Mouse (Mus musculus) embryonic fibroblast, embryonic 13.5 days (primary cell): ENCODE measurements around the gene Zar1l.

Experiments
- CTCF ChIP-seq: IDR thresholded peaks from 2 replicates; pipeline ENCODE4 v1.5.1; 2011; ENCODE audit warnings: mild to moderate bottlenecking, control low read depth, low read length, moderate library complexity, borderline replicate concordance; ENCODE audit not compliant: insufficient read depth
- POLR2A ChIP-seq: IDR thresholded peaks from 2 replicates; pipeline ENCODE4 v1.6.1; 2011; ENCODE audit warnings: low read depth, mild to moderate bottlenecking, control low read depth, low read length, moderate library complexity

DNA sequence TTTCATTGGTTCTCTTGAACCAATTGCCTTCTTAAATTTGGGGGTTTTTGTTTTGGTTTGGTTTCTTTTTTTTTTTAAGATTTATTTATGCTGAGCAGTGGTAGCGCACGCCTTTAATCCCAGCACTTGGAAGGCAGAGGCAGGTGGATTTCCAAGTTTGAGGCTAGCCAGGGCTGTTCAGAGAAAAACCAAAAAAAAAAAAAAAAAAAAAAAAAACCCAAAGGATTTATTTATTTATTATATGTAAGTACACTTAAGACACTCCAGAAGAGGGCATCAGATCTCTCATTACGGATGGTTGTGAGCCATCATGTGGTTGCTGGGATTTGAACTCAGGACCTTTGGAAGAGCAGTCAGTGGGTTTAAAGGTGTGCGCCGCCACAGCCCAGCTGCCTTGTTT lies 42.9 kb upstream of the Zar1l start:
- TF ChIP-seq CTCF: no peak
- TF ChIP-seq POLR2A: no peak
